Mouse (Mus musculus) heart, embryonic 14.5 days (tissue): ENCODE data around the gene Rab8b. TPM values are rescaled to one million over a fixed set of nuclear protein-coding genes. Genes with fewer than 3 reads are reported as not detected.

ENCODE experiments used
- ATAC-seq: fragments of 200-750 bp; cut with Nextera tagmentation; 2 replicates; pipeline ENCODE4 v1.8.0; 2017; ENCODE audit warnings: low read depth, moderate TSS enrichment; ENCODE audit not compliant: insufficient number of reproducible peaks, insufficient read depth, low FRiP score
- H3K27ac ChIP-seq, 2 experiments: fragments of 200-500 bp in 1 of 2; fragments of 300-500 bp in 1 of 2; sonication (generic) in 1 of 2; replicated peaks in 1 of 2; 2 replicates each; pipeline ENCODE4 v1.5.1; 2012 to 2014; ENCODE audit warnings: low read depth in 2 of 2, low read length in 2 of 2, control low read depth in 1 of 2, mild to moderate bottlenecking in 1 of 2, mixed read lengths in 1 of 2; ENCODE audit not compliant: control insufficient read depth in 1 of 2, insufficient read depth in 1 of 2
- H3K27me3 ChIP-seq: fragments of 300-500 bp; sonication (generic); 2 replicates; pipeline ENCODE4 v1.6.1; 2014; ENCODE audit warnings: mild to moderate bottlenecking, low read length, control low read depth; ENCODE audit not compliant: control insufficient read depth, insufficient read depth
- H3K36me3 ChIP-seq: fragments of 300-500 bp; sonication (generic); 2 replicates; pipeline ENCODE4 v1.6.1; 2014; ENCODE audit warnings: mild to moderate bottlenecking, control low read depth, low read length, mixed read lengths; ENCODE audit not compliant: control insufficient read depth, insufficient read depth
- H3K4me1 ChIP-seq, 2 experiments: fragments of 200-500 bp in 1 of 2; fragments of 300-500 bp in 1 of 2; sonication (generic) in 1 of 2; 2 replicates each; pipeline ENCODE4 v1.6.1; 2012 to 2014; ENCODE audit warnings: low read length in 2 of 2, control low read depth in 1 of 2, mixed read lengths in 1 of 2; ENCODE audit not compliant: control insufficient read depth in 2 of 2, insufficient read depth in 2 of 2
- H3K4me2 ChIP-seq: fragments of 300-500 bp; sonication (generic); 2 replicates; pipeline ENCODE4 v1.6.1; 2014; ENCODE audit warnings: mild to moderate bottlenecking, low read length
- H3K4me3 ChIP-seq, 2 experiments: fragments of 200-500 bp in 1 of 2; fragments of 300-500 bp in 1 of 2; sonication (generic) in 1 of 2; 2 replicates each; pipeline ENCODE4 v1.5.1; 2012 to 2014; ENCODE audit warnings: low read length in 2 of 2, mild to moderate bottlenecking in 2 of 2, control low read depth in 1 of 2, low read depth in 1 of 2, moderate library complexity in 1 of 2; ENCODE audit not compliant: control insufficient read depth in 1 of 2, insufficient read depth in 1 of 2
- H3K9ac ChIP-seq: fragments of 300-500 bp; sonication (generic); 2 replicates; pipeline ENCODE4 v1.6.1; 2014; ENCODE audit warnings: mild to moderate bottlenecking, low read length
- H3K9me3 ChIP-seq: fragments of 300-500 bp; sonication (generic); 2 replicates; pipeline ENCODE4 v1.6.1; 2016; ENCODE audit warnings: low read length, control low read depth; ENCODE audit not compliant: control insufficient read depth
- WGBS: fragments of 180-500 bp; shearing (Covaris S2); extraction: QIAGEN DNeasy Blood & Tissue Kit; methylation state at CpG from one replicate; pipeline ENCODE4 v1.1.7; 2014; 5-methylcytosine and 5-hydroxymethylcytosine counted together
- polyA plus RNA-seq: library from polyadenylated mRNA; unstranded; fragments of >200 nt; fragmentation: Nextera tagmentation; extraction: Ambion mirVana; gene quantifications from 2 replicates; pipeline ENCODE4 v1.2.1, GENCODE M21; 2014

Rab8b gene
- 16.7 and 18.9 TPM in 2 replicates for polyA plus RNA-seq

GRCm38 (mm10) chr9:66919382-66919971 is at the start of gene Rab8b:
TSS of gene Rab8b (minus strand) at chr9:66919687.
- Histone ChIP-seq H3K36me3 (no peaks in the 10 kb centered on the region), H3K4me1 (peaks cover 5 to 32% of the 10 kb centered on the region in 2 experiments), H3K27me3 (no peaks in the 10 kb centered on the region), H3K9ac (peak within 1 kb of the TSS; percentile 92), H3K9me3 (no peaks in the 10 kb centered on the region), H3K4me3 (peak within 1 kb of the TSS; percentile 89 to 97), H3K4me2 (peak within 1 kb of the TSS; percentile 89), H3K27ac (peak within 1 kb of the TSS; percentile 79 to 89)
- under 1% methylated on average over 48 of the region's 49 CpGs for WGBS
- peak; percentile 99 for ATAC-seq

GRCm38 (mm10) chr9:66967492-66967891 is 48.0 kb upstream of the Rab8b start:
- H3K4me2 ChIP-seq: no peak overlapping the region
- no peaks in the 10 kb centered on the region for H3K9me3 ChIP-seq
- no peak overlapping the region for H3K9ac ChIP-seq
- no peak for ATAC-seq
- H3K27ac ChIP-seq: no peak overlapping the region
- peaks cover 20% of the 10 kb centered on the region for H3K36me3 ChIP-seq
- WGBS: 92% methylated on average over 8 of the region's 8 CpGs
- H3K27me3 ChIP-seq: no peaks in the 10 kb centered on the region
- no peaks in the 10 kb centered on the region for H3K4me1 ChIP-seq
- H3K4me3 ChIP-seq: no peak overlapping the region

- Histone ChIP-seq H3K9me3 (no peaks in the 10 kb centered on the region), H3K4me2 (no peak overlapping the region), H3K36me3 (no peaks in the 10 kb centered on the region), H3K4me3 (no peak overlapping the region), H3K27me3 (no peaks in the 10 kb centered on the region), H3K4me1 (no peaks in the 10 kb centered on the region), H3K9ac (no peak overlapping the region), H3K27ac (no peak overlapping the region)
- no peak for ATAC-seq
- WGBS: 68% methylated on average over 3 of the region's 3 CpGs
These were observed 42.0 kb upstream of the Rab8b start for GRCm38 (mm10) chr9:66961478-66961877.

- Histone ChIP-seq H3K36me3 (no peaks in the 10 kb centered on the region), H3K9me3 (no peaks in the 10 kb centered on the region), H3K4me2 (no peak overlapping the region), H3K9ac (no peak overlapping the region), H3K4me3 (no peak overlapping the region), H3K4me1 (no peaks in the 10 kb centered on the region), H3K27me3 (no peaks in the 10 kb centered on the region), H3K27ac (no peak overlapping the region)
- no peak for ATAC-seq
- 91% methylated on average over 3 of the region's 3 CpGs for WGBS
These were observed 38.0 kb upstream of the Rab8b start for GRCm38 (mm10) chr9:66957451-66957850.

GRCm38 (mm10) chr9:66952886-66953285 is 33.4 kb upstream of the Rab8b start:
- WGBS: 77% methylated on average over 2 of the region's 2 CpGs
- Histone ChIP-seq H3K27ac (no peak overlapping the region), H3K27me3 (no peaks in the 10 kb centered on the region), H3K4me2 (no peak overlapping the region), H3K4me1 (no peaks in the 10 kb centered on the region), H3K9ac (no peak overlapping the region), H3K4me3 (no peak overlapping the region), H3K9me3 (no peaks in the 10 kb centered on the region), H3K36me3 (peaks cover 14% of the 10 kb centered on the region)
- ATAC-seq: no peak

- H3K27ac ChIP-seq: no peak overlapping the region
- H3K36me3 ChIP-seq: peaks cover 20% of the 10 kb centered on the region
- no peak overlapping the region for H3K4me3 ChIP-seq
- H3K27me3 ChIP-seq: no peaks in the 10 kb centered on the region
- no peak for ATAC-seq
- WGBS: 71% methylated on average over 8 of the region's 8 CpGs
- H3K4me1 ChIP-seq: no peaks in the 10 kb centered on the region
- no peak overlapping the region for H3K4me2 ChIP-seq
- H3K9me3 ChIP-seq: no peaks in the 10 kb centered on the region
- no peak overlapping the region for H3K9ac ChIP-seq
These were observed 32.8 kb upstream of the Rab8b start for GRCm38 (mm10) chr9:66952321-66952720.

GRCm38 (mm10) chr9:66948536-66948935 is 29.0 kb upstream of the Rab8b start:
- Histone ChIP-seq H3K4me1 (peaks cover 0 to 8% of the 10 kb centered on the region in 2 experiments; a peak in 2 of 4 replicates), H3K36me3 (peaks cover 20% of the 10 kb centered on the region)

More at GRCm38 (mm10) chr9:66948536-66948935, 29.0 kb upstream of the Rab8b start:
- Histone ChIP-seq H3K9ac (no peak overlapping the region), H3K27me3 (no peaks in the 10 kb centered on the region), H3K9me3 (no peaks in the 10 kb centered on the region), H3K27ac (no peak overlapping the region), H3K4me3 (no peak overlapping the region), H3K4me2 (no peak overlapping the region)
- no peak for ATAC-seq
- 97% methylated on average over 2 of the region's 2 CpGs for WGBS
